Mouse (Mus musculus) embryonic facial prominence, embryonic 11.5 days (tissue): ENCODE measurements around the gene Il10ra. TPM values are rescaled to one million over a fixed set of nuclear protein-coding genes. Genes with fewer than 3 reads are reported as not detected.

Experiments used
- ATAC-seq: fragments of 200-750 bp; cut with Nextera tagmentation; replicated peaks from 2 replicates; pipeline ENCODE4 v1.8.0; 2017; ENCODE audit warnings: low read depth; ENCODE audit not compliant: insufficient number of reproducible peaks, low FRiP score, low TSS enrichment
- DNase-seq: peaks from one replicate; pipeline ENCODE4 v3.0.0-alpha.2; 2015; ENCODE audit warnings: low spot score
- H3K27ac ChIP-seq: fragments of 300-500 bp; sonication (generic); replicated peaks from 2 replicates; pipeline ENCODE4 v1.5.1; 2014; ENCODE audit warnings: mild to moderate bottlenecking, low read depth, low read length, control low read depth
- H3K27me3 ChIP-seq: fragments of 300-500 bp; sonication (generic); 2 replicates; pipeline ENCODE4 v1.6.1; 2014; ENCODE audit warnings: mild to moderate bottlenecking, low read length, moderate library complexity, mixed read lengths; ENCODE audit not compliant: control insufficient read depth, insufficient read depth
- H3K36me3 ChIP-seq: fragments of 300-500 bp; sonication (generic); replicated peaks from 2 replicates; pipeline ENCODE4 v1.6.1; 2014; ENCODE audit warnings: low read depth, mild to moderate bottlenecking, low read length, moderate library complexity, mixed read lengths; ENCODE audit not compliant: control insufficient read depth, insufficient read depth
- H3K4me1 ChIP-seq: fragments of 300-500 bp; sonication (generic); 2 replicates; pipeline ENCODE4 v1.6.1; 2014; ENCODE audit warnings: low read length, mixed read lengths; ENCODE audit not compliant: control insufficient read depth, insufficient read depth
- H3K4me2 ChIP-seq: fragments of 300-500 bp; sonication (generic); 2 replicates; pipeline ENCODE4 v1.6.1; 2014; ENCODE audit warnings: low read depth, mild to moderate bottlenecking, control low read depth, low read length, moderate library complexity
- H3K4me3 ChIP-seq: fragments of 300-500 bp; sonication (generic); 2 replicates; pipeline ENCODE4 v1.5.1; 2014; ENCODE audit warnings: low read depth, low read length, control low read depth
- H3K9ac ChIP-seq: fragments of 300-500 bp; sonication (generic); replicated peaks from 2 replicates; pipeline ENCODE4 v1.6.1; 2014; ENCODE audit warnings: mild to moderate bottlenecking, control low read depth, low read length
- H3K9me3 ChIP-seq: fragments of 300-500 bp; sonication (generic); replicated peaks from 2 replicates; pipeline ENCODE4 v1.6.1; 2016; ENCODE audit warnings: mild to moderate bottlenecking, low read length, inconsistent platforms, mixed read lengths; ENCODE audit not compliant: control insufficient read depth
- WGBS: fragments of 180-500 bp; shearing (Covaris S2); extraction: QIAGEN DNeasy Blood & Tissue Kit; methylation state at CpG from one replicate; pipeline ENCODE4 v1.1.7; 2014; 5-methylcytosine and 5-hydroxymethylcytosine counted together
- polyA plus RNA-seq: library from polyadenylated mRNA; unstranded; fragments of >200 nt; fragmentation: Nextera tagmentation; extraction: Ambion mirVana; gene quantifications from 2 replicates; pipeline ENCODE4 v1.2.1, GENCODE M21; 2014

Gene Il10ra
- polyA plus RNA-seq, 1 experiment from 2014 or later = 1.2 TPM

GRCm38 (mm10) chr9:45274218-45274617 is 5.3 kb upstream of the Il10ra start:
- ATAC-seq = no peak

GRCm38 (mm10) chr9:45272213-45272612 is 3.3 kb upstream of the Il10ra start:
- WGBS = 41% methylated on average over 5 of the region's 5 CpGs

More at GRCm38 (mm10) chr9:45274218-45274617, 5.3 kb upstream of the Il10ra start:
- Histone ChIP-seq H3K4me1 (no peaks in the 10 kb centered on the region), H3K9me3 (no peaks in the 10 kb centered on the region), H3K27ac (no peak overlapping the region), H3K4me3 (no peak overlapping the region), H3K27me3 (peaks cover 8% of the 10 kb centered on the region), H3K9ac (no peak overlapping the region), H3K36me3 (no peaks in the 10 kb centered on the region), H3K4me2 (no peak overlapping the region)
- DNase-seq = no peak
- 83% methylated on average over 4 of the region's 4 CpGs for WGBS

GRCm38 (mm10) chr9:45268079-45268478 is 870 bp downstream of the Il10ra start:
- 63% methylated on average over 4 of the region's 4 CpGs for WGBS

More at GRCm38 (mm10) chr9:45272213-45272612, 3.3 kb upstream of the Il10ra start:
- H3K27me3 ChIP-seq = peaks cover 16% of the 10 kb centered on the region
- H3K9ac ChIP-seq = no peak overlapping the region
- no peak overlapping the region for H3K27ac ChIP-seq
- DNase-seq (no peak), ATAC-seq (no peak)
- H3K9me3 ChIP-seq = no peaks in the 10 kb centered on the region
- H3K36me3 ChIP-seq = no peaks in the 10 kb centered on the region
- H3K4me2 ChIP-seq = no peak overlapping the region
- no peaks in the 10 kb centered on the region for H3K4me1 ChIP-seq
- H3K4me3 ChIP-seq = no peak overlapping the region

GRCm38 (mm10) chr9:45267099-45267498 is 1.9 kb downstream of the Il10ra start:
- H3K27me3 ChIP-seq = peaks cover 16% of the 10 kb centered on the region
- no peak overlapping the region for H3K27ac ChIP-seq
- H3K9ac ChIP-seq = no peak overlapping the region
- ATAC-seq (no peak), DNase-seq (no peak)
- no peak overlapping the region for H3K4me3 ChIP-seq
- H3K4me2 ChIP-seq = no peak overlapping the region
- H3K36me3 ChIP-seq = no peaks in the 10 kb centered on the region
- no peaks in the 10 kb centered on the region for H3K4me1 ChIP-seq
- 90% methylated on average over 4 of the region's 4 CpGs for WGBS
- no peaks in the 10 kb centered on the region for H3K9me3 ChIP-seq

More at GRCm38 (mm10) chr9:45268079-45268478, 870 bp downstream of the Il10ra start:
- ATAC-seq (no peak), DNase-seq (no peak)
- Histone ChIP-seq H3K9ac (no peak overlapping the region), H3K36me3 (no peaks in the 10 kb centered on the region), H3K4me2 (no peak overlapping the region), H3K27me3 (peaks cover 16% of the 10 kb centered on the region), H3K4me1 (no peaks in the 10 kb centered on the region), H3K9me3 (no peaks in the 10 kb centered on the region), H3K27ac (no peak overlapping the region), H3K4me3 (no peak overlapping the region)

GRCm38 (mm10) chr9:45261872-45262271 is 7.1 kb downstream of the Il10ra start:
- ATAC-seq (no peak), DNase-seq (no peak)
- H3K9me3 ChIP-seq = no peaks in the 10 kb centered on the region
- no peaks in the 10 kb centered on the region for H3K4me1 ChIP-seq
- no peak overlapping the region for H3K4me3 ChIP-seq
- WGBS = 70% methylated on average over 5 of the region's 5 CpGs
- no peaks in the 10 kb centered on the region for H3K27me3 ChIP-seq
- no peak overlapping the region for H3K27ac ChIP-seq
- H3K36me3 ChIP-seq = no peaks in the 10 kb centered on the region
- no peak overlapping the region for H3K4me2 ChIP-seq
- H3K9ac ChIP-seq = no peak overlapping the region

GRCm38 (mm10) chr9:45261466-45261865 is 7.5 kb downstream of the Il10ra start:
- ATAC-seq (no peak), DNase-seq (no peak)
- Histone ChIP-seq H3K36me3 (no peaks in the 10 kb centered on the region), H3K27ac (no peak overlapping the region), H3K4me2 (no peak overlapping the region), H3K27me3 (no peaks in the 10 kb centered on the region), H3K9ac (no peak overlapping the region), H3K4me1 (no peaks in the 10 kb centered on the region), H3K4me3 (no peak overlapping the region), H3K9me3 (no peaks in the 10 kb centered on the region)
- WGBS = 74% methylated on average over 4 of the region's 4 CpGs

GRCm38 (mm10) chr9:45259065-45259464 is 9.9 kb downstream of the Il10ra start:
- no peaks in the 10 kb centered on the region for H3K9me3 ChIP-seq
- no peak overlapping the region for H3K9ac ChIP-seq
- H3K27me3 ChIP-seq = no peaks in the 10 kb centered on the region
- no peak for ATAC-seq
- 82% methylated on average over 13 of the region's 13 CpGs for WGBS
- H3K27ac ChIP-seq = no peak overlapping the region
- H3K36me3 ChIP-seq = no peaks in the 10 kb centered on the region
- no peak overlapping the region for H3K4me3 ChIP-seq
- no peak overlapping the region for H3K4me2 ChIP-seq
- no peaks in the 10 kb centered on the region for H3K4me1 ChIP-seq
- DNase-seq = no peak

- no peak for ATAC-seq
- no peak overlapping the region for H3K4me3 ChIP-seq
- WGBS = 89% methylated on average over 5 of the region's 5 CpGs
- H3K4me2 ChIP-seq = no peak overlapping the region
- no peaks in the 10 kb centered on the region for H3K4me1 ChIP-seq
- H3K9me3 ChIP-seq = no peaks in the 10 kb centered on the region
- no peaks in the 10 kb centered on the region for H3K36me3 ChIP-seq
- no peak for DNase-seq
- no peak overlapping the region for H3K9ac ChIP-seq
- no peak overlapping the region for H3K27ac ChIP-seq
- H3K27me3 ChIP-seq = no peaks in the 10 kb centered on the region
Measured at GRCm38 (mm10) chr9:45255967-45256366, 13.0 kb downstream of the Il10ra start.
